Mouse (Mus musculus) bone marrow macrophage, adult 2 months (primary cell): ENCODE measurements around the gene Olfr695. TPM values are rescaled to one million over a fixed set of nuclear protein-coding genes. Genes with fewer than 3 reads are reported as not detected.

Source experiments
- H3K27ac ChIP-seq: 2 replicates; pipeline ENCODE4 v1.5.1; 2012; ENCODE audit warnings: low read depth, low read length; ENCODE audit not compliant: insufficient read depth
- H3K4me1 ChIP-seq: 2 replicates; pipeline ENCODE4 v1.6.1; 2012; ENCODE audit warnings: low read length; ENCODE audit not compliant: control insufficient read depth, insufficient read depth
- H3K4me3 ChIP-seq: 2 replicates; pipeline ENCODE4 v1.5.1; 2012; ENCODE audit warnings: mild to moderate bottlenecking, low read length, moderate library complexity; ENCODE audit not compliant: insufficient read depth
- CTCF ChIP-seq: IDR thresholded peaks from 2 replicates; pipeline ENCODE4 v1.5.1; 2012; ENCODE audit warnings: low read depth, mild to moderate bottlenecking, low read length, moderate library complexity
- POLR2A ChIP-seq: IDR thresholded peaks from 2 replicates; pipeline ENCODE4 v1.6.1; 2012; ENCODE audit warnings: mild to moderate bottlenecking, low read depth, low read length, borderline replicate concordance
- polyA plus RNA-seq: library from polyadenylated mRNA; stranded (reverse); fragments of >200 nt; gene quantifications from 2 replicates; pipeline ENCODE4 v1.2.4, GENCODE M21; 2012; ENCODE audit not compliant: missing spikeins, insufficient read depth, insufficient read length

Olfr695 gene
- polyA plus RNA-seq, 1 experiment: not detected

- no peak overlapping the region for H3K27ac ChIP-seq
- H3K4me1 ChIP-seq: peaks cover 3% of the 10 kb centered on the region; the same call in 1 of the 2 replicates
- H3K4me3 ChIP-seq: no peak overlapping the region
- TF ChIP-seq POLR2A (no peak), CTCF (no peak)
Measured at GRCm38 (mm10) chr7:106696891-106697290, 19.3 kb downstream of the Olfr695 start.

GRCm38 (mm10) chr7:106692976-106693375 lies 23.2 kb downstream of the Olfr695 start:
- Histone ChIP-seq H3K4me1 (peaks cover 3% of the 10 kb centered on the region; the same call in 1 of the 2 replicates), H3K27ac (no peak overlapping the region), H3K4me3 (no peak overlapping the region)
- TF ChIP-seq CTCF: no peak
- TF ChIP-seq POLR2A: no peak

GRCm38 (mm10) chr7:106691714-106692113 lies 24.5 kb downstream of the Olfr695 start, which contains the start of gene Olfr694:
Gene Olfr694, minus strand, starts transcription at chr7:106691814.
- no peak for TF ChIP-seq CTCF
- TF ChIP-seq POLR2A: no peak
- Histone ChIP-seq H3K4me1 (peaks cover 3% of the 10 kb centered on the region; the same call in 1 of the 2 replicates), H3K27ac (no peak within 1 kb of the TSS), H3K4me3 (no peak within 1 kb of the TSS)

- Histone ChIP-seq H3K27ac (no peak overlapping the region), H3K4me3 (no peak overlapping the region)
- TF ChIP-seq POLR2A (no peak), CTCF (no peak)
Measured at GRCm38 (mm10) chr7:106685382-106685781, 30.8 kb downstream of the Olfr695 start.

GRCm38 (mm10) chr7:106680484-106680883 lies 35.7 kb downstream of the Olfr695 start, which contains the start of gene Olfr693:
Gene Olfr693, minus strand, starts transcription at chr7:106680584.
- TF ChIP-seq POLR2A (no peak), CTCF (no peak)
- Histone ChIP-seq H3K4me1 (no peaks in the 10 kb centered on the region), H3K4me3 (no peak within 1 kb of the TSS), H3K27ac (no peak within 1 kb of the TSS)

More at GRCm38 (mm10) chr7:106685382-106685781, 30.8 kb downstream of the Olfr695 start:
- no peaks in the 10 kb centered on the region for H3K4me1 ChIP-seq

Other genes starting within 250 kb of the Olfr695 start
- gene Olfr693, start 35.8 kb downstream of the Olfr695 start, polyA plus RNA-seq: not detected in 2 replicates
- gene Olfr694, start 24.6 kb downstream of the Olfr695 start, polyA plus RNA-seq: not detected in 2 replicates
- not detected in 2 replicates for gene Olfr697, start 26.0 kb upstream of the Olfr695 start, polyA plus RNA-seq
- not detected in 2 replicates for gene Olfr698, start 39.0 kb upstream of the Olfr695 start, polyA plus RNA-seq
- not detected in 2 replicates for gene Olfr699, start 76.8 kb upstream of the Olfr695 start, polyA plus RNA-seq
- not detected in 2 replicates for gene Olfr700, start 92.4 kb upstream of the Olfr695 start, polyA plus RNA-seq
- gene Olfr701, start 97.7 kb upstream of the Olfr695 start, polyA plus RNA-seq: not detected in 2 replicates
- not detected in 2 replicates for gene Olfr702, start 117.5 kb upstream of the Olfr695 start, polyA plus RNA-seq
- not detected in 2 replicates for gene Olfr703, start 127.0 kb upstream of the Olfr695 start, polyA plus RNA-seq
- not detected in 2 replicates for gene Olfr704, start 146.8 kb upstream of the Olfr695 start, polyA plus RNA-seq
- not detected in 2 replicates for gene Olfr705, start 160.5 kb upstream of the Olfr695 start, polyA plus RNA-seq
- not detected in 2 replicates for gene Olfr706, start 171.8 kb upstream of the Olfr695 start, polyA plus RNA-seq
- gene Olfr707, start 184.8 kb upstream of the Olfr695 start, polyA plus RNA-seq: not detected in 2 replicates
- gene Olfr1532-ps1, start 191.6 kb upstream of the Olfr695 start, polyA plus RNA-seq: not detected in 2 replicates
- gene Olfr709-ps1, start 215.8 kb upstream of the Olfr695 start, polyA plus RNA-seq: 0.23 TPM in 1 of 2 replicates, not detected in the other
- not detected in 2 replicates for gene Olfr710, start 231.9 kb upstream of the Olfr695 start, polyA plus RNA-seq
- gene Olfr6, start 247.5 kb upstream of the Olfr695 start, polyA plus RNA-seq: not detected in 2 replicates